Mouse (Mus musculus) gastrocnemius, adult 2 months (tissue): ENCODE measurements at regions not wholly inside any gene's neighbourhood (a gene's known extent, or its start where the extent isn't known, plus 50 kb on each side); places are given as distances from the start of the nearest gene placed in this dataset.

Experiments
- DNase-seq: peaks from one replicate; pipeline ENCODE4 v3.0.0; 2022
- H3K27ac ChIP-seq: fragments of 200-600 bp; 2 replicates; pipeline ENCODE4 v1.8.1; 2022; ENCODE audit warnings: mild to moderate bottlenecking
- H3K4me3 ChIP-seq: fragments of 200-600 bp; 2 replicates; pipeline ENCODE4 v1.8.1; 2022; ENCODE audit warnings: mild to moderate bottlenecking, moderate library complexity
- CTCF ChIP-seq: fragments of 200-600 bp; IDR thresholded peaks from 2 replicates; pipeline ENCODE4 v1.8.1; 2022; ENCODE audit warnings: antibody characterized with exemption, mild to moderate bottlenecking, moderate library complexity
- intact Hi-C: fragments of 180-260 bp; cut with DNase I; formaldehyde crosslinking; loops from one replicate; pipeline ENCODE4 v1.15.1; 2025

GRCm38 (mm10) chr10:31009128-31009954, 166.7 kb upstream of the Hey2 start:
- Histone ChIP-seq H3K4me3 (no peak overlapping the region), H3K27ac (no peak overlapping the region)
- no peak for DNase-seq
- intact Hi-C loops: no loop called here
- TF ChIP-seq CTCF: no peak

- no peak overlapping the region for H3K27ac ChIP-seq
- no peak for DNase-seq
- TF ChIP-seq CTCF: no peak
- no peak overlapping the region for H3K4me3 ChIP-seq
- intact Hi-C loops: no loop called here
These were observed 155.8 kb upstream of the Hey2 start for GRCm38 (mm10) chr10:30998163-30998944.

GRCm38 (mm10) chr10:30992167-30992566, 149.6 kb upstream of the Hey2 start:
- Histone ChIP-seq H3K4me3 (no peak overlapping the region), H3K27ac (no peak overlapping the region)
- TF ChIP-seq CTCF: no peak
- no peak for DNase-seq
- intact Hi-C loops: no loop called here

GRCm38 (mm10) chr10:30980279-30980968, 137.8 kb upstream of the Hey2 start:
- Histone ChIP-seq H3K27ac (no peak overlapping the region), H3K4me3 (no peak overlapping the region)
- intact Hi-C loops: no loop called here
- TF ChIP-seq CTCF: no peak
- no peak for DNase-seq

- no peak for TF ChIP-seq CTCF
- no peak overlapping the region for H3K27ac ChIP-seq
- intact Hi-C loops: no loop called here
- no peak for DNase-seq
- no peak overlapping the region for H3K4me3 ChIP-seq
These were observed 137.2 kb upstream of the Hey2 start for GRCm38 (mm10) chr10:30979766-30980165.

- Histone ChIP-seq H3K4me3 (no peak overlapping the region), H3K27ac (no peak overlapping the region)
- TF ChIP-seq CTCF: no peak
- DNase-seq: peak; percentile 24
- intact Hi-C loops: no loop called here
These were observed 123.6 kb upstream of the Hey2 start for GRCm38 (mm10) chr10:30966176-30966575.

- no peak for DNase-seq
- H3K27ac ChIP-seq: no peak overlapping the region
These were observed 111.2 kb upstream of the Hey2 start for GRCm38 (mm10) chr10:30953825-30954224.

GRCm38 (mm10) chr10:30952410-30952809, 109.8 kb upstream of the Hey2 start:
- intact Hi-C loops: no loop called here
- H3K4me3 ChIP-seq: no peak overlapping the region
- H3K27ac ChIP-seq: no peak overlapping the region
- DNase-seq: no peak
- TF ChIP-seq CTCF: no peak

More at GRCm38 (mm10) chr10:30953825-30954224, 111.2 kb upstream of the Hey2 start:
- H3K4me3 ChIP-seq: no peak overlapping the region
- no peak for TF ChIP-seq CTCF
- intact Hi-C loops: no loop called here

GRCm38 (mm10) chr10:30946601-30947000, 104.0 kb upstream of the Hey2 start:
- intact Hi-C loops: no loop called here
- H3K4me3 ChIP-seq: no peak overlapping the region
- no peak for TF ChIP-seq CTCF
- no peak overlapping the region for H3K27ac ChIP-seq
- no peak for DNase-seq

GRCm38 (mm10) chr10:30918322-30918988, 75.9 kb upstream of the Hey2 start:
- Histone ChIP-seq H3K27ac (no peak overlapping the region), H3K4me3 (no peak overlapping the region)
- intact Hi-C loops: no loop called here
- no peak for TF ChIP-seq CTCF
- DNase-seq: no peak

- DNase-seq: no peak
- no peak for TF ChIP-seq CTCF
- H3K4me3 ChIP-seq: no peak overlapping the region
- intact Hi-C loops: no loop called here
- no peak overlapping the region for H3K27ac ChIP-seq
These were observed 51.2 kb upstream of the Hey2 start for GRCm38 (mm10) chr10:30893771-30894170.
